Mouse (Mus musculus) G1E (cell line): ENCODE measurements around the gene Pgr.

Experiments used
- CTCF ChIP-seq: IDR thresholded peaks from 2 replicates; pipeline ENCODE4 v1.5.1; 2012; ENCODE audit warnings: low read depth, low read length, inconsistent platforms, mixed read lengths
- POLR2AphosphoS5 ChIP-seq: IDR thresholded peaks from 2 replicates; pipeline ENCODE4 v1.6.1; 2012; ENCODE audit warnings: low read depth, low read length, inconsistent platforms; ENCODE audit not compliant: insufficient replicate concordance

DNA sequence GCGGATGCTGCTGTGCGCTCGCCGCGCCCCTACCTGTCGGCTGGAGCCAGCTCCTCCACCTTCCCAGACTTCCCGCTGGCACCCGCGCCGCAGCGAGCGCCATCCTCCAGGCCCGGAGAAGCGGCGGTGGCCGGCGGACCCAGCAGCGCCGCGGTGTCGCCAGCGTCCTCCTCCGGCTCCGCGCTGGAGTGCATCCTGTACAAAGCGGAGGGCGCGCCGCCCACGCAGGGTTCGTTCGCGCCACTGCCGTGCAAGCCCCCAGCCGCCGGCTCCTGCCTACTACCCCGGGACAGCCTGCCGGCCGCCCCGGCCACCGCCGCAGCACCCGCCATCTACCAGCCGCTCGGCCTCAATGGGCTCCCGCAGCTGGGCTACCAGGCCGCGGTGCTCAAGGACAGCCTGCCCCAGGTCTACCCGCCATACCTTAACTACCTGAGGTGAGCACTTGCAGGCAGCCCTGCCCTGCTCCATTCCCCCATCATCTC lies 2.1 kb downstream of the Pgr start:
- TF ChIP-seq POLR2AphosphoS5 (no peak), CTCF (no peak)
